Mouse (Mus musculus) embryonic facial prominence, embryonic 12.5 days (tissue): ENCODE measurements around the gene Zfp958. TPM values are rescaled to one million over a fixed set of nuclear protein-coding genes. Genes with fewer than 3 reads are reported as not detected.
A peak's percentile ranks its signal among the peaks of the same experiment; 100 is the strongest.

Source experiments
- ATAC-seq: fragments of 200-750 bp; cut with Nextera tagmentation; 2 replicates; pipeline ENCODE4 v1.8.0; 2017; ENCODE audit not compliant: insufficient number of reproducible peaks, insufficient read depth, low FRiP score, low TSS enrichment
- H3K27ac ChIP-seq: fragments of 300-500 bp; sonication (generic); 2 replicates; pipeline ENCODE4 v1.5.1; 2016; ENCODE audit warnings: mild to moderate bottlenecking
- H3K27me3 ChIP-seq: fragments of 300-500 bp; sonication (generic); 2 replicates; pipeline ENCODE4 v1.6.1; 2016; ENCODE audit warnings: mild to moderate bottlenecking, moderate library complexity
- H3K36me3 ChIP-seq: fragments of 300-500 bp; sonication (generic); 2 replicates; pipeline ENCODE4 v1.6.1; 2016; ENCODE audit warnings: mild to moderate bottlenecking
- H3K4me1 ChIP-seq: fragments of 300-500 bp; sonication (generic); 2 replicates; pipeline ENCODE4 v1.6.1; 2016
- H3K4me2 ChIP-seq: fragments of 300-500 bp; sonication (generic); replicated peaks from 2 replicates; pipeline ENCODE4 v1.6.1; 2016; ENCODE audit warnings: mild to moderate bottlenecking, moderate library complexity
- H3K4me3 ChIP-seq: fragments of 300-500 bp; sonication (generic); 2 replicates; pipeline ENCODE4 v1.5.1; 2016; ENCODE audit warnings: mild to moderate bottlenecking
- H3K9ac ChIP-seq: fragments of 300-500 bp; sonication (generic); 2 replicates; pipeline ENCODE4 v1.6.1; 2016; ENCODE audit warnings: mild to moderate bottlenecking, moderate library complexity
- H3K9me3 ChIP-seq: fragments of 300-500 bp; sonication (generic); 2 replicates; pipeline ENCODE4 v1.6.1; 2016; ENCODE audit warnings: mild to moderate bottlenecking, moderate library complexity
- WGBS: fragments of 180-500 bp; shearing (Covaris S2); methylation state at CpG from one replicate; pipeline ENCODE4 v1.1.7; 2016; 5-methylcytosine and 5-hydroxymethylcytosine counted together
- polyA plus RNA-seq: library from polyadenylated mRNA; unstranded; fragments of >200 nt; fragmentation: Nextera tagmentation; extraction: Ambion mirVana; gene quantifications from 2 replicates; pipeline ENCODE4 v1.2.1, GENCODE M21; 2016

Gene Zfp958
- polyA plus RNA-seq, 1 experiment from 2014 or later, result 13.5 TPM

DNA sequence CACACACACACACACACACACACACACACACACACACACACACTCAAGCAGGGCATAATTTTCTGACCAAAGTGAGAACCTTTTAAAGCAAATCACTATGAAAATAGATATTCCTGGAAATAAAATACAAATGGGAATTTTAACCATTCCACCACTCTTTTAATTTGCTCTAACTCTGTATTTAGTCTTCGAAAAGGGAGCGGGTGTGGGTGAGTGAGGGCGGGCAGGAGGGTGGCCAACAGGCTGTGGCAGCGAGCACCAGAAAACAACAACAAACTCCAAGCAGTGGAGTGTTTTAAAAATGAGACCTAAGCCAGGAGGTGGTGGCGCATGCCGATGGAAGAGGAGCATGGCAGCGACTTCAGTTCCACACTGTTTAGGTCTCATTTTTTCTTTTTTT, 43.6 kb downstream of the Zfp958 start:
- Histone ChIP-seq H3K9ac (no peak overlapping the region), H3K27ac (no peak overlapping the region), H3K27me3 (no peaks in the 10 kb centered on the region), H3K4me2 (no peak overlapping the region), H3K9me3 (no peaks in the 10 kb centered on the region), H3K4me1 (no peaks in the 10 kb centered on the region), H3K4me3 (no peak overlapping the region), H3K36me3 (no peaks in the 10 kb centered on the region)
- 84% methylated on average over 7 of the region's 7 CpGs for WGBS
- ATAC-seq, result no peak

DNA sequence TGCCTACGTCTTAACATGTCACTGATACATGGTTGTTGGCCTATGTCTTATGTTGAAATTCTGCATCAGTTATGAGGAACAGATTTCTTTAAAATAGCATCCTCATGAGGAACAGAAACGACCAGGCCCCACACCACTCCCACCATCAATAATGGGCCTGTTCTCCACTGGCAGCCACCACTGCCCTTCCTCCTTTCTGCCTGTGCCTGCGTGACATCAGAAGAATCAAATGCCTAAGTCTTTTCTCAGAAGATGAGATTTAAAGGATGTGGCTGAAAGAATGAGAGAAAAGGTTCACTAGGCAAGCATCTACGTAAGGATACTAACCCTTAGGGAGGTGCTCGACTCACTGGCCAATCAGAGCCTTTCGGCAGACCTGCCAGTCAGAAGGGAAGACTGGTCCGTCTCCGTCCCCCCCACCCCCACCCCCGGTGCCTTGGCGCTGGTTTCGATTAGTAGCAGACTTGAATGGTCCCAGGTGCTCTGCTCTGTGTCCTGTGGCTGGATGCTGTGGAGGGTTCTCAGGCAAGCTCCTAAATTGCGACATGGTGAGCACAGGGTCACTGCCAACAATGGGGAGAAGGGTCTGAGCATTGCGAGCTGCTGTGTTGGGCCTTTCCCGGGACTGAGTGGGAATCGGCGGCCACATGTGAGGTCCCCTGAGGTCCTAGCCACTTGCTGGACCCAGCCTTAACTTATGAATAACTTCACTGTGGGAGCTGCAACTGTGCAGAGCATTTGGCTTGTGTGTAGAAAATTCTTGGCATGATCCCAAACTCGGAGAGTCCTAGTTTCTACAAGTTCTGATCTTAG, 62.4 kb downstream of the Zfp958 start:
- no peak for ATAC-seq
- Histone ChIP-seq H3K27me3 (no peaks in the 10 kb centered on the region), H3K9me3 (peaks cover 5% of the 10 kb centered on the region; the same call in 1 of the 2 replicates), H3K27ac (no peak overlapping the region), H3K9ac (no peak overlapping the region; the same call in 1 of the 2 replicates), H3K4me2 (no peak overlapping the region), H3K36me3 (no peaks in the 10 kb centered on the region), H3K4me1 (no peaks in the 10 kb centered on the region), H3K4me3 (no peak overlapping the region)
- 81% methylated on average over 17 of the region's 17 CpGs for WGBS

DNA sequence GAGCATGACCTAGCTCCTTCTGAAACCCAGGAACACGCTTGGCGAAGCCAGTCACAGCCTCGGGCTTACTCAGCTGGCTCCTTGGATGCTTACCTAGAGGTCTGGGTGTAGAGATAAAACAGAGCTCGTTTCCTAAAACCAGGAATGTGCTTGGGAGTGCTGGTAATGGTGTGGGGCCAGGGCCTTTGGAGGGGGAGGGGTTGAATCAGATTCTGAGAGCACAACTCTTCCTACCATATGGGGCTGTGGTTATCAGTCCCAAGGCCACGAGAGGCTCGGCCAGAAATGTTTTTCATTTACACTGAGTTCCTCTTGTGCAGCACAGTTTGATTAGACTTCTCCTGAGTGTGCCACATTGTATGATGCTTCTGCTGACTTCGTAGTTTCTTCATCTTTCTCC, 63.6 kb downstream of the Zfp958 start:
- ATAC-seq, result no peak
- H3K9ac ChIP-seq, result no peak overlapping the region
- peaks cover 5% of the 10 kb centered on the region; the same call in 1 of the 2 replicates for H3K9me3 ChIP-seq
- H3K4me3 ChIP-seq, result peak overlapping the region; percentile 60
- H3K36me3 ChIP-seq, result no peaks in the 10 kb centered on the region
- no peaks in the 10 kb centered on the region for H3K27me3 ChIP-seq
- 87% methylated on average over 7 of the region's 7 CpGs for WGBS
- no peaks in the 10 kb centered on the region for H3K4me1 ChIP-seq
- H3K4me2 ChIP-seq, result peak overlapping the region; percentile 49
- peak overlapping the region; percentile 96; the same call in 1 of the 2 replicates for H3K27ac ChIP-seq

DNA sequence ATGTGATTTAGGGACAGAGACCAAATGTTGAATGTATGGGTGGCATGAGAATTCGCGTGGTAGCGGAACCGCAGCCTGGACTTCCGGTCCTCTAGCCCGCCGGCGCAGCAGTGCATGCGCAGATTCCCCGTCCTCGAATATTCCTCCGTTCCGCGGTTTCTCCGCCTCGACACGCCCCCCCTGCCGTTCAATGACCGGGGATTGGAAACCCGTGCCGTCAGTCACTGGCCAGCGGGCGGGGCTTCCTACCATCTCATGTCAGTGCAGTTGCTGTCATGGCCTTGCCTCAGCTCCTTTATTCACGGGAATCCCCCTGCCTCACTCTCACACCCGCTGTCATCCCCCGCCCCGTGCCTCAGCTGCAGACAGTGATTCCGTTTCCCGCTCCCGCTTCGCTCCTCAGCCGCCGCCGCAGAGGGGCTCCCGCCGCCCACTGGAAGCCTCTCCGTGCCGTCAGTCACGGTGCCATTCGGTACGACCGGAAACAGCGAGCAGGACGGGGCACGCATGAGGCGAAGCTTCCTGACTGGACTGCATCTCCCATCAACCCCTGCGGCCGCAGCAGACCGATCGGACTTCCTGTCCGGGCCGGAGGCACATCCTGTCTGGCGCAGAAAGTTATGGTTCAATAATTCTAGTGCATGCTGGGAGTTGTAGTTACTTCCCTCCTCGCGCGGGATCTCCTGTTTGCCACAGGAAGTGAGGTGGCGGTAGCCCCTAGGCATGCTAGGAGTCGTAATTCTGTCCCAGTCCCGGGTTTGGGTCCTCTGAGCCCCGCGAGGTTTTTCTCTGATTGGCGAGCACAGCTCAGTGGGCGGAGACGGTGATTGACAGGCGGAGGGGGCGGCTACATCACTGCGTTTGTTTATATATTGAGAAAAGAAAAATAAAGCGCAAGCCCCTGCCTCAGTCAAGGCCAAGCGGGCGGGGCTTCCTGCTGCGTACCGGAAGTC, 64.6 kb downstream of the Zfp958 start:
- H3K36me3 ChIP-seq, result no peaks in the 10 kb centered on the region
- no peaks in the 10 kb centered on the region for H3K4me1 ChIP-seq
- peak overlapping the region; percentile 65 for H3K9ac ChIP-seq
- ATAC-seq, result peak; percentile 96
- H3K4me2 ChIP-seq, result peak overlapping the region; percentile 49
- WGBS, result under 1% methylated on average over 72 of the region's 72 CpGs
- H3K27ac ChIP-seq, result peak overlapping the region; percentile 96
- no peaks in the 10 kb centered on the region for H3K27me3 ChIP-seq
- peaks cover 5% of the 10 kb centered on the region; the same call in 1 of the 2 replicates for H3K9me3 ChIP-seq
- H3K4me3 ChIP-seq, result peak overlapping the region; percentile 60

DNA sequence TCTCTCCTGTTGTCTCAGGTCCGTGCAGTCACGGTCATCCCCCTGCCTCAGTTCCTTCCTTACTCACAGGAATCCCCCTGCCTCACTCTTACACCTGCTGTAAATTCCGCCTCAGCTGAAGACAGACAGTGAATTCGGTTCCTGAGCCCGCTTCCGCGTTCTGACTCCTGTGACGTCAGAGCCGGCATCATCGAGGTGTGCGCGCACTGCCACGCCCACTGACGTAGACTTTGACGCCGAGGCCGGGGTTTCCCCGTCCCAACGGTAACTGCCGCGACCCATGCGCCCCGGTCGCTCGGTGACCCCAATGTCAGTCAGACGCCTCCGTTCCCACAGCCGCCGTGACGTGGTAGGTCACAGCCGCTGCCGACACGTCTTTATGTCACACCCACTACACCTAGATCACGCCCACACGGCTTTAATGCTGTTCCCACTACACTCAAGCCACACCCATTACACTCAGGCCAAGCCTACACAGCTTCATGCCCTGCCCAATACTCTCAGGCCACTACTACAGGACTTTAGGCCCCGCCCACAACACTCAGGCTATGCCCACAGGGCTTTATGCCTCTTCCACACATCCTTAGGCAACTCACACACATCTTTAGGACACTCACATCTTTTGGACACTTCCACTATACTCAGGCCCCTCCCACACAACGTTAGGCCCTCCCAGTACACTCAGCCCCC, 65.4 kb downstream of the Zfp958 start:
- H3K4me3 ChIP-seq, result peak overlapping the region; percentile 60
- H3K4me1 ChIP-seq, result no peaks in the 10 kb centered on the region
- no peaks in the 10 kb centered on the region for H3K27me3 ChIP-seq
- no peaks in the 10 kb centered on the region for H3K36me3 ChIP-seq
- H3K9me3 ChIP-seq, result peaks cover 5% of the 10 kb centered on the region; the same call in 1 of the 2 replicates
- ATAC-seq, result peak; percentile 72
- WGBS, result under 1% methylated on average over 37 of the region's 37 CpGs
- H3K27ac ChIP-seq, result peak overlapping the region; percentile 96
- peak overlapping the region; percentile 51 for H3K9ac ChIP-seq
- peak overlapping the region; percentile 49 for H3K4me2 ChIP-seq

DNA sequence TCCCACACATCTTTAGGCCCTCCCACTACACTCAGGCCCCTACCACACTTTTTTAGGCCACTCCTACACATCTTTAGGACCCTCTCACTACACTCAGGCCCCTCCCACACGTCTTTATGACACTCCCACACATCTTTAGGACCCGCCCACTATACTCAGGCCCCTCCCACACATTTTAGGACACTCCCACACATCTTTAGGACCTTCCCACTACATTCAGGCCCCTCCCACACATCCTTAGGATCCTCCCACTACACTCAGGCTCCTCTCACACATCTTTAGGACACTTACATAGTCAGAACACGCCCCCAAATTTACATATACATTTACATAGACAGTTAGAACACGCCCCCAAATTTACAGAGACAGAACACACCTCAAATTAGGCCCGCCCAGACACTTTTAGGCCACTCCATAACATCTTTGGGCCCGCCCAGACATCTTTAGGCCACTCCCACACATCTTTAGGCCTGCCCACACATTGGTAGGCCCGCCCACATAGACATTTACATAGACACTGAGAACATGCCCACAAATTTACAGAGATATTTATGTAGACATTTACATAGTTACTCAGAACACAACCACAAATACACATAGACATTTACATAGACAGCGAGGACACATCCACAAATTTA, 66.1 kb downstream of the Zfp958 start:
- Histone ChIP-seq H3K27me3 (no peaks in the 10 kb centered on the region), H3K4me3 (peak overlapping the region; percentile 60), H3K27ac (no peak overlapping the region; the same call in 1 of the 2 replicates), H3K36me3 (no peaks in the 10 kb centered on the region), H3K9me3 (peaks cover 5% of the 10 kb centered on the region; the same call in 1 of the 2 replicates), H3K4me1 (no peaks in the 10 kb centered on the region), H3K4me2 (peak overlapping the region; percentile 49), H3K9ac (no peak overlapping the region)
- 77% methylated on average over 8 of the region's 8 CpGs for WGBS
- ATAC-seq, result no peak

DNA sequence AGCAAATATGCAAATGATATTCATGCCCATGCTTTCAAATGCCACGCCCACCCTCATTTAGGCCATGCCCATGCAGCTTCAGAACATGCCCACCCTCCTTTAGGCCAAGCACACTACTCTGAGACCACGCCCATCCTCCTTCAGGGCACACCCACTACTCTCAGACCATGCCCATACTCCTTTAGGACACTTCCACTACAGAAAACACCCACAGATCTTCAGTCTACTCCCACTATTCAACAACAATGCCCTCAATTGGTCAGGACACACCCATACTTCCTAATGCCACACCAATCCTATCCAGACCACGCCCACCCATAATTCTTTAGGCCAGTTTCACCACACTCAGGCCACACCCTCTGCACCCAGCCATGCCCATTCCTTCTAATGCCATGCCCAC, 66.8 kb downstream of the Zfp958 start:
- Histone ChIP-seq H3K27ac (no peak overlapping the region), H3K9me3 (peaks cover 5% of the 10 kb centered on the region; the same call in 1 of the 2 replicates), H3K4me2 (no peak overlapping the region), H3K36me3 (no peaks in the 10 kb centered on the region), H3K4me1 (no peaks in the 10 kb centered on the region), H3K9ac (no peak overlapping the region), H3K27me3 (no peaks in the 10 kb centered on the region), H3K4me3 (no peak overlapping the region)
- 96% methylated on average over 3 of the region's 3 CpGs for WGBS
- ATAC-seq, result no peak

Other genes starting within 250 kb of the Zfp958 start
- 13.9 and 14.9 TPM in 2 replicates for gene Cers4, start 120.1 kb upstream of the Zfp958 start, polyA plus RNA-seq
- 73.2 and 81.3 TPM in 2 replicates for gene Shcbp1, start 166.4 kb downstream of the Zfp958 start, polyA plus RNA-seq